Comparison of ENCODE assay signal across 15 mouse cellular contexts in the genomic region with DNA sequence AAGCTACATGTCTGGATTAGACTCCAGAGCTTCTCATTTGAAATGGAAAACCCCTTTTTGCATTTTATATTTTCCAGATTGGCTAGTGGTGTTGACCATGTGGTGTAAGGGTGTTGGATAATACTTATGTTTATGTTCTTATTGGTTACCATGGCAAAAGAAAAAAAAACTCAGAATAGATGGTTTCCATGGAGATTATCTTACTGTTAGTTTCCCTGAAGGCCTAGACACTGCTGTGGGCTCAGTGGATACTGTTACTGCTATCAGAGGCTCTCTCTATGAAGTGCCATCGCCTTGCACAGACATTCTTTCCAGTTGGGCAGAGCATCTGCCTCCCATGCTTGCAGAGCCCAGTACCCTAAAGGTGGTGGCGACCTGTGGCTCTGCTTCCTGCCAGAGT. TPM values are rescaled to one million over a fixed set of nuclear protein-coding genes. Genes with fewer than 3 reads are reported as not detected.
DNase-seq lines count a peak whose midpoint lies in the region; ATAC-seq lines count a peak whose summit lies in the region.
"Had no signal": no experiment of that assay in that cellular context is flagged by ENCODE, and none has a peak within 500 bp of the region (broad histone marks: within the 10 kb centered on the region; RNA-seq: fewer than 3 reads in every experiment).

No protein-coding gene starts in this region.

- no peaks in the 10 kb centered on the region for H3K9me3 ChIP-seq in heart, embryonic 12.5 days (replicated peaks)
- H3K9me3 ChIP-seq in lung, embryonic 15.5 days: no peaks in the 10 kb centered on the region
- no peaks in the 10 kb centered on the region for H3K9me3 ChIP-seq in midbrain, embryonic 14.5 days (ENCODE audit: control insufficient read depth, low read length)
- H3K9me3 ChIP-seq in limb, embryonic 10.5 days (replicated peaks): no peaks in the 10 kb centered on the region
- H3K9me3 ChIP-seq: hindbrain, embryonic 15.5 days; neural tube, embryonic 12.5 days had no signal

- DNase-seq in heart, adult 9 months (ENCODE audit: low spot score in 2 of 2): no peak
- no peak for DNase-seq in lung, postnatal 14 days
- DNase-seq in midbrain, embryonic 14.5 days: peak; percentile 54
- no peak for DNase-seq in limb, embryonic 10.5 days (ENCODE audit: low spot score)
- DNase-seq in gastrocnemius, postnatal 25 days: no peak
- DNase-seq: embryo, embryonic 11 days; kidney, postnatal 10 days; lung, postnatal 10 days; right cerebral cortex, postnatal 25 days had no signal

- no peak overlapping the region for H3K4me2 ChIP-seq in heart, embryonic 12.5 days
- H3K4me2 ChIP-seq in lung, embryonic 15.5 days: no peak overlapping the region
- H3K4me2 ChIP-seq in midbrain, embryonic 14.5 days (ENCODE audit: low read length): no peak overlapping the region
- H3K4me2 ChIP-seq: hindbrain, embryonic 15.5 days; neural tube, embryonic 12.5 days had no signal

- H3K27me3 ChIP-seq in heart, embryonic 12.5 days (replicated peaks): no peaks in the 10 kb centered on the region
- H3K27me3 ChIP-seq in lung, embryonic 15.5 days: no peaks in the 10 kb centered on the region
- no peaks in the 10 kb centered on the region for H3K27me3 ChIP-seq in midbrain, embryonic 14.5 days (ENCODE audit: control insufficient read depth, insufficient read depth, low read length)
- no peaks in the 10 kb centered on the region for H3K27me3 ChIP-seq in limb, embryonic 10.5 days (ENCODE audit: low read depth, poor library complexity, severe bottlenecking)
- H3K27me3 ChIP-seq: CH12.LX; hindbrain, embryonic 15.5 days; neural tube, embryonic 12.5 days had no signal

- 0 out of 2 replicates have a peak, but pooled peaks cover 4% of the 10 kb centered on the region for H3K36me3 ChIP-seq in heart, embryonic 12.5 days
- H3K36me3 ChIP-seq in lung, embryonic 15.5 days: no peaks in the 10 kb centered on the region
- H3K36me3 ChIP-seq in midbrain, embryonic 14.5 days (ENCODE audit: control insufficient read depth, insufficient read depth, low read length): no peaks in the 10 kb centered on the region
- peaks cover 18% of the 10 kb centered on the region for H3K36me3 ChIP-seq in limb, embryonic 10.5 days
- H3K36me3 ChIP-seq: hindbrain, embryonic 15.5 days; neural tube, embryonic 12.5 days had no signal

- peak overlapping the region; percentile 53; the same call in 1 of the 2 replicates for H3K27ac ChIP-seq in heart, embryonic 12.5 days (ENCODE audit: poor library complexity, severe bottlenecking)
- 0 out of 2 replicates have a peak overlapping the region, but pooled peaks have one; percentile 9 for H3K27ac ChIP-seq in lung, embryonic 15.5 days
- 0 out of 2 replicates have a peak overlapping the region, but pooled peaks have one; percentile 15 for H3K27ac ChIP-seq in midbrain, embryonic 14.5 days (replicated peaks; ENCODE audit: low read depth, low read length)
- H3K27ac ChIP-seq in limb, embryonic 10.5 days: no peak overlapping the region
- H3K27ac ChIP-seq: hindbrain, embryonic 15.5 days; neural tube, embryonic 12.5 days had no signal

- 15% methylated on average over 2 of the region's 2 CpGs for WGBS in heart, embryonic 12.5 days
- WGBS in lung, embryonic 15.5 days: 20% methylated on average over 2 of the region's 2 CpGs
- 80% methylated on average over 2 of the region's 2 CpGs for whole genome bisulfite sequencing in midbrain, embryonic 14.5 days
- WGBS in limb, embryonic 10.5 days: 79% methylated on average over 2 of the region's 2 CpGs

- no peak overlapping the region for H3K9ac ChIP-seq in heart, embryonic 12.5 days
- no peak overlapping the region for H3K9ac ChIP-seq in lung, embryonic 15.5 days
- H3K9ac ChIP-seq in midbrain, embryonic 14.5 days (replicated peaks; ENCODE audit: low read length): no peak overlapping the region
- H3K9ac ChIP-seq: hindbrain, embryonic 15.5 days; neural tube, embryonic 12.5 days had no signal

- H3K4me1 ChIP-seq in heart, embryonic 12.5 days (replicated peaks): peaks cover 32% of the 10 kb centered on the region
- H3K4me1 ChIP-seq in lung, embryonic 15.5 days: peaks cover 33% of the 10 kb centered on the region
- 0 out of 2 replicates have a peak, but pooled peaks cover 12% of the 10 kb centered on the region for H3K4me1 ChIP-seq in midbrain, embryonic 14.5 days (ENCODE audit: control insufficient read depth, insufficient read depth, low read length)
- H3K4me1 ChIP-seq in limb, embryonic 10.5 days: peaks cover 29% of the 10 kb centered on the region
- H3K4me1 ChIP-seq: hindbrain, embryonic 15.5 days had no signal

- H3K4me3 ChIP-seq in heart, embryonic 12.5 days: no peak overlapping the region
- H3K4me3 ChIP-seq in lung, embryonic 15.5 days: no peak overlapping the region
- H3K4me3 ChIP-seq in midbrain, embryonic 14.5 days (replicated peaks; ENCODE audit: low read depth, low read length): no peak overlapping the region
- no peak overlapping the region for H3K4me3 ChIP-seq in limb, embryonic 10.5 days
- H3K4me3 ChIP-seq: hindbrain, embryonic 15.5 days; neural tube, embryonic 12.5 days had no signal

- peak; percentile 66; the same call in 1 of the 2 replicates for ATAC-seq in heart, embryonic 12.5 days (ENCODE audit: insufficient number of reproducible peaks, low FRiP score)
- peak; percentile 39; the same call in 1 of the 2 replicates for ATAC-seq in lung, embryonic 15.5 days (ENCODE audit: borderline replicate concordance, extremely low read depth, low FRiP score, low TSS enrichment)
- ATAC-seq in common myeloid progenitor, adult 5-6 weeks (replicated peaks; ENCODE audit: low read depth, poor library complexity, severe bottlenecking): peak; percentile 66
- no peak for ATAC-seq in midbrain, embryonic 14.5 days (ENCODE audit: low FRiP score, low TSS enrichment)

RNA-seq across cellular contexts. Expression of a gene that starts 37.2 kb away (rescaled TPM):
- polyA plus RNA-seq in heart, embryonic 12.5 days (2016; fragmentation: Nextera tagmentation; extraction: Ambion mirVana): 27.8 and 30.0 TPM in 2 replicates
- polyA plus RNA-seq in lung, embryonic 15.5 days (2015; fragmentation: Nextera tagmentation; extraction: Ambion mirVana): 29.5 and 32.0 TPM in 2 replicates
- 22.9 and 26.5 TPM in 2 replicates for total RNA-seq in common myeloid progenitor, adult 5-6 weeks (2017)
- 7.1 and 8.4 TPM in 2 replicates for polyA plus RNA-seq in midbrain, embryonic 14.5 days (2014; fragmentation: Nextera tagmentation; extraction: Ambion mirVana)
- polyA plus RNA-seq in limb, embryonic 10.5 days (2016; fragmentation: Nextera tagmentation; extraction: Ambion mirVana): 42.9 and 43.9 TPM in 2 replicates
- total RNA-seq in gastrocnemius, postnatal 25 days (2021): 1 to 10 TPM in 1 of 2 experiments, under 1 TPM in 1; 0.90 to 2.1 TPM

RNA-seq across cellular contexts. Expression of a gene that starts 50.4 kb away (rescaled TPM):
- polyA plus RNA-seq in heart, embryonic 12.5 days (2016; fragmentation: Nextera tagmentation; extraction: Ambion mirVana): 16.9 and 20.1 TPM in 2 replicates
- polyA plus RNA-seq in lung, embryonic 15.5 days (2015; fragmentation: Nextera tagmentation; extraction: Ambion mirVana): 16.5 and 17.5 TPM in 2 replicates
- total RNA-seq in common myeloid progenitor, adult 5-6 weeks (2017): 10.1 and 23.6 TPM in 2 replicates
- 16.2 and 19.9 TPM in 2 replicates for polyA plus RNA-seq in midbrain, embryonic 14.5 days (2014; fragmentation: Nextera tagmentation; extraction: Ambion mirVana)
- polyA plus RNA-seq in limb, embryonic 10.5 days (2016; fragmentation: Nextera tagmentation; extraction: Ambion mirVana): 43.1 and 44.9 TPM in 2 replicates
- 10 to 100 TPM; 13.8 to 31.7 TPM for total RNA-seq in gastrocnemius, postnatal 25 days (2021)
